Mouse (Mus musculus): Measurements from ENCODE around the gene Slc39a1.
"Not testable (repeated sequence)": the region's sequence is repeated elsewhere in the genome, so short reads cannot be mapped to it uniquely, and the experiment has no call there.

Gene Slc39a1

DNA sequence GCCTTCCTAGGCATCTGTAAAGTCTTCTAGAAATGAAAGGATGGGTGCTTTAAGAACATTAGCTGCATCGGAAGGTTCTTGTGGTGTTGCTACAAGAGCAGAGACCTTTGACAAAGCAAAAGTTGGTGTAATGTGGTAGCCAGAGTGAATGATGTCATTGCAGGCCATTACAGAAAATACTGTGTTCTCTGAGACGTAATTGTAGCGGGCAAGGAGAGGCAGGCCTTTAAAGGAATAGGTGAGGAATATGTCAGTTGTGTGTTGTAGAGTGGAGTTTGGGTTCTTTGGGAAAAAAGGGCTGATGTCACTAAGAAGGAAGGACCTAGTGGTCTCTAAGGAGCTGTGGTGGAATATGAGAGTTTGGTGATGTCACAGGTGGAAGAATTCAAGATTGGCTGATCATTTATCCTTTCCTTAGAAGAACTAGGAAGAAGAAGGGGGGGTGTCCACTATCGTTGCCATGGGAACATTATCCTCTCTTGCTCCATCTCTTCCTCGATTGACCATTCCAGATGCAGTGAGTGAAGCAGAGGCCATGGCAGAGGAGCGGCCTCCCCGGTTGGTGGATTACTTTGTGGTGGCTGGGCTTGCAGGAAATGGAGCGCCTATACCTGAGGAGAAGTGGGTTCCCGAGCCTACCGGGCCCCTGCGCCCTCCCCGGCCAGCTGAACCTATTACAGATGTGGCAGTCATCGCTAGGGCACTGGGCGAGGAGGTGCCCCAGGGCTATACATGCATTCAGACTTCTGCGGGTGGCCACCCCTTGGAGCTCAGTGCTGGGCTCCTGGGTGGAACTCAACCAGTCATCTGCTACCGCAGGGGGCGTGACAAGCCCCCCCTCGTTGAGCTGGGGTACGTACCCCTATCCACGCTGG, 19.2 kb downstream of the Slc39a1 start:
- DNase-seq, result no peak

DNA sequence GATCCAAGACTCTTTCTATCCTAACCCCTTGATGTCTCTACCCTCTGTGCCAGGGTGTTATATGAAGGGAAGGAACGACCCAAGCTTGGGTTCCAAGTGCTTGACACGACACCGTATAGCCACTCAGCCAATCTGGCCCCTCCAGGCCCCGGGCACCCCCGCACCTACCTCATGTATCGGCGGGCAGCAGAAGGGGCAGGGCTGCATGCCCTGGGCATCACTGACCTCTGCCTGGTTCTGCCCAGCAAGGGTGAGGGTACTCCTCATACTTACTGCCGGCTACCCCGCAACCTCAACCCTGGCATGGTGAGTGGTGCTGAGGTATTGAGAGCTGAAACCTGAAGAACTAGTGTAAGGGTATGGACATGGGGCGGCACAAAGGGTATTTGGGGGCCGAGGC, 20.2 kb downstream of the Slc39a1 start:
- no peak for DNase-seq

DNA sequence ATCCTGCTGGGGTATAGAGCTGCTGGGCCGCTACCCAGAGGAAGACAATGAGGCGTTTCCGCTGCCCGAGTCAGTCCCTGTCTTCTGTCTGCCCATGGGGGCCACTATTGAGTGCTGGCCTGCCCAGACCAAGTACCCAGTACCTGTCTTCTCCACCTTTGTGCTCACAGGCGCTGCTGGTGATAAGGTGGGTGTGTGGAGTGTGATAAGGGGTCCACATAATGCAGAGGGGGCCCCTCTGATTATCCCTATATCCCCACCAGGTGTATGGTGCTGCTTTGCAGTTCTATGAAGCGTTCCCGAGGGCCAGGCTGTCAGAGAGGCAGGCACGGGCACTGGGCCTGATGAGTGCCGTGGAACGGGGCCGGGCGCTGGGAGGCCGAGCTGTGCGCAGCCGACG, 21.0 kb downstream of the Slc39a1 start:
- DNase-seq, result no peak

DNA sequence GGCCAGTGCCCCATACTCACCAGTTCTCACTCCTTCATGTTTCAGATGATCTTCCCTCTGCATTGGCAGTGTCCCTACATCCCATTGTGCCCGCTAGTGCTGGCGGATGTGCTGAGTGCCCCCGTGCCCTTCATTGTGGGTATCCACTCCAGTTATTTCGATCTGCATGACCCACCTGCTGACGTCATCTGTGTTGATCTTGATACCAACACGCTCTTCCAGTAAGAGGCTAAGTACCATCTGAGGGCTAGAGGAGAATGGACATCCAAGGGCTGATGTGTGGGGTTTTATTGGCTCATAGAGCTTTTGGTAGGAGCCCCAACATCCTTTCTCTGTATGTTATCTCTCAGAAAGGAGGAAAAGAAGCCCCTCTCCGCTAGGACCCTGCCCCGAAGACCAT, 22.8 kb downstream of the Slc39a1 start:
- no peak for DNase-seq

DNA sequence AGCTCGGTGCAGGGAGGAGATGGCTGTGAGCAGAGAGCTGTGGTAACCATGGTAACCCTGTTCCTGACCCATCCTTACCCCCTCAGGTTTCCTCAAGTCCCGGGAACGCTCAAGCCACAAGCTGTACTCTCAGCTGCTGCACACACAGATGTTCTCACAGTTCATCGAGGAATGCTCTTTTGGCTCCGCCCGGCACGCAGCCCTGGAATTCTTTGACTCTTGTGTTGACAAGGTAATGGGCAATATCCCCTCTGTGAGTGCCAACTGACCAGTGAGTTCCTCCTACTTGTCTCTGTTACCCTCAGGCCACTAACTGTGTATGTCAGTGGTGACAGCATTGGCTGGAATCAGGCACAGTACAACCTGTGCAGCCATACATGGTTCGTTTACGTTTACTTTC, 24.2 kb downstream of the Slc39a1 start:
- DNase-seq, result no peak

DNA sequence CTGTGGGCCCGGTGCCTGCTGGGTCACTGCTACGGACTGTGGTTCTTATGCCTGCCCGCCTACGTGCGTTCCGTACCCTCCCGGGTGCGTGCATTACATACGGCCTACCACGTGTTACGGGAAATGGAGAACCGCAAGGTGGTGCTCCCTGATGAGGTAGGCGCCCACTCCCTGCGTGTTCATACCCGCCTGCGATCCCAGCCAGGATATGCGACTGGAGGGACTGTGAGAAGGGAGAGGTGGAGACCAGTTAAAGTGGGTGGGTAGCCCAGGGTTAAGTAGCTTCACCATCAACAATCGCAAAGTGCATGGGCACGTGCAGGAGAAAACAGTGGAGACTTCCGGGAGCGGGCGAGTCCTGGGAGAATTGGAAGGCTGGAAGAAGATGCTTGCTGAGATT, 25.9 kb downstream of the Slc39a1 start:
- no peak for DNase-seq

DNA sequence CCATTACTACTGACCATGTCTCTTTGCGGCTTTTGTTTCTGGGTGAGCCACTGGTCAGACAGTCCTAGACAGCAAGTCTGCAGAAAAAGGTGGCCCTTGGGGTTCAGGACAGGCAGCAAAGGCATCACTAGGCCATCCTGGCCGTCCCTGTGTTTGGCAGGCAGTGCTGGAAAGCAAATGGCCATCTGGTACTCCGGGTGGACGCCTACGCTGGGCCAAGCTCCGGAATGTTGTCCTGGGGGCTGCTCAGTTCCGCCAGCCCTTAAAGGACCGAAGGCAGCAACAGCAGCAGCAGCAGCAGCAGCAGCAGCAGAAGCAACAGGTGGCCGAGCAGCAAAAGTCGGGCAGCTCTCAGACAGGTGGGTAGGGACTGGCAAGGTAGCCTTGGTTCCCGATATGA, 27.3 kb downstream of the Slc39a1 start:
- peak; percentile 68 for DNase-seq

DNA sequence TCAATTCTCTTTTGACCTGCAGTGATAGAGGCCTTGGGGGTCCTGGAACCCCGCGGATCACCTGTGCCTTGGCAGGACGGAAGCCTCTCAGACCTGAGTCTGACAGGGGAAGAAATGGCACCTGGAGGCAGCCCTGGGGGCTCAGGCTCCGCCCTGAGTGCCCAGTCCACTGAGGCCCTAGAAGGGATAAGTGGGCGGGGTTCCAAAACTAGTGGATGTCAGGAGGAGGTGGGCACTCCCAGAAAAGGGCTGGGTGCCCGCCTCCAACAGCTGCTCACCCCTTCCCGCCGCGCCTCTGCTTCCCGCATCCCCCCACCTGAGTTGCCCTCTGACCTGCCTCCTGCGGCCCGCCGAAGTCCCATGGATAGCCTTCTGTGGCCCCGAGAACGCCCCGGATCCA, 28.9 kb downstream of the Slc39a1 start:
- DNase-seq, result no peak

DNA sequence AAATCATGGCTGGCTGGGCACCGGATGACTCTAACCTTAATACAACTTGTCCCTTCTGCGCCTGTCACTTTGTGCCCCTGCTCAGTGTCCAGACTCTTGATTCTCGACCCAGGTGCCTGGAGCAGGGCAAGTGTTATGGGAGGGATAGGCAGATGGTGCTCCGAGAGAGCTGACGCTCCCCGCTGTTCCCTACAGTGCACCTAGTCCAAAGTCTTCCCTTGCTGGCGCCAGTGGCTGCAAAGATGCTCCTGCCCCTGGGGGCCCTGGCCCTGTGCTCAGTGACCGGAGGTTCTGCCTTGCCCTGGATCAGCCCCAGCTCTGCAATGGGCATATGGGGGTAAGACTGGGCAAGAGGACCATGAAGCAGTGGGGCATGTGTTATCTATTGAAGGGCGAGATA, 29.8 kb downstream of the Slc39a1 start:
- DNase-seq, result peak; percentile 86

DNA sequence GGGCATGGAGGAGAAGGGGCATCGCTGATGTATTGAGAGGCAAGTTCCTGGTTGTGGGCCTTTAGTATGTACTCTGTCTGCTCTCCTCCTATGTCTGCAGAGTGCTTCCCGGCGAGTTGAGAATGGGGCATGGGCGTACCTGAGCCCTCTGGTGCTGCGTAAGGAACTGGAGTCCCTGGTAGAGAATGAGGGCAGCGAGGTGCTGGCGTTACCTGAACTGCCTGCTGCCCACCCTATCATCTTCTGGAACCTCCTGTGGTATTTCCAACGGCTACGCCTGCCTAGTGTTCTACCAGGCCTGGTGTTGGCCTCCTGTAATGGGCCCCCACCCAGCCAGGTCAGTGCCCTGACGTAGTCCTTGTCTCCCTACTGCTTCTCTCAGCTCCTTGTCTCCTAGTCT, 30.2 kb downstream of the Slc39a1 start:
- no peak for DNase-seq

DNA sequence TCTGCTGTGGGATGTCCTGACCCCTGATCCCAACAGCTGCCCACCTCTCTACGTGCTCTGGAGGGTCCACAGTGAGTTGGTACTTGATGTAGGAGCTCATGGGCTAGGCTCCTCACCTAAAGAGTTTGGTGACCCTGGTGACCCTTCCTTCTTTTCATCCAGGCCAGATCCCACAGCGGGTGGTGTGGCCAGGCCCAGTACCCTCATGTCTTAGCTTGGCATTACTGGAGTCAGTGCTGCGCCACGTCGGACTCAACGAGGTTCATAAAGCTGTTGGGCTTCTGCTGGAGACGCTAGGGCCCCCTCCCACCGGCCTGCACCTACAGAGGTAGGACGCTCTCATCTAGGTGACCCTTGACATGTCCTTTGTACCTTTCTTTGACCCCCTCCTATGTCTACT, 31.2 kb downstream of the Slc39a1 start:
- no peak for DNase-seq

DNA sequence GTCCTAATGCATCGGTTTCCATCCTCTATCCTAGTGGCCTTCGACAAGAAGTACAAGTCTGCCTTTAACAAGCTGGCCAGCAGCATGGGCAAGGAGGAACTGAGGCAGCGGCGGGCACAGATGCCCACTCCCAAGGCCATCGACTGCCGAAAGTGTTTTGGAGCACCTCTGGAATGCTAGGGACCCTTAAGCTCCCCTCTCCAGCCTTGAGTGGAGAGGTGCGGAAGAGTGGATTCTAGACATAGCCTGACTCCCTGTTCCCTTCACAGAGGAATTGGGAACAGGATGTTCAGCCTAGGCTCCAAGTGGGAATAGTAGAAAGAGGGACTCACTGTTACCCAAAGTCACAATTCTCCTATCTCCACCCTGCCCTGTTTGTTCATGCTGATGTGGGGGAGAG, 31.8 kb downstream of the Slc39a1 start:
- no peak for DNase-seq

DNA sequence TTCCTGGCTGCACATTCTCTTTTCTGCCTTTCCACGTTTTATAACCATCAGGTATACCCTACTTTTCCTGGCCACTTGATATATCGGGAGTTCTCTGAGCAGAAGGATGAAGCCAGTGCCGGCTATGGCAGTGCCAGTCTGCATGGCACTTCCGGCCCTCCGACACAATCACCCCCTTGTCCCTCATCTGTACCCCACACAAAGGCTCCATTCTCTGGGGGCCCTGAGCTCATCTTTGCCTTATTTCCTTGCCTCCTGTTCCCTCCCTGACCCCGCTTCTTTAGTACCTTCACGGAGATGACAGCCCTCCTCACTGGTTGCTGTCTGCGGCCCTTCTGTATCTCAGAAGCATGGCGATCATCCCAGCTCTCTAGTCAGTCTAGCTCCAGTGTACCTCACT, 32.7 kb downstream of the Slc39a1 start:
- DNase-seq, result no peak

DNA sequence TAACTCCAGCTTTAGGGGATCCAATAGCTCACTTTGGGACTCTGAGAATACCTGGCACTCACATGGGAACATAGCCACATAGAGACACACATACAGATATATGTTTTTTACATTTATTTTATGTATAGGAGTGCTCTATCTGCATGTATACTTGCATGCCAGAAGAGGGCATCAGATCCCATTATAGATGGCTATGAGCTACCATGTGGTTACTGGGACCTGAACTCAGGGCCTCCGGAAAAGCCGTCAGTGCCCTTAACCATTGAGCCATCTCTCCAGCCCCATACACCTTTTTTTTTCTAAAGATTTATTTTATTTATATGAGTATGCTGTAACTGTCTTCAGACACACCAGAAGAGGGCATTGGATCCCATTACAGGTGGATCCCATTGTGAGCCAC, 36.2 kb downstream of the Slc39a1 start:
- no peak for DNase-seq

DNA sequence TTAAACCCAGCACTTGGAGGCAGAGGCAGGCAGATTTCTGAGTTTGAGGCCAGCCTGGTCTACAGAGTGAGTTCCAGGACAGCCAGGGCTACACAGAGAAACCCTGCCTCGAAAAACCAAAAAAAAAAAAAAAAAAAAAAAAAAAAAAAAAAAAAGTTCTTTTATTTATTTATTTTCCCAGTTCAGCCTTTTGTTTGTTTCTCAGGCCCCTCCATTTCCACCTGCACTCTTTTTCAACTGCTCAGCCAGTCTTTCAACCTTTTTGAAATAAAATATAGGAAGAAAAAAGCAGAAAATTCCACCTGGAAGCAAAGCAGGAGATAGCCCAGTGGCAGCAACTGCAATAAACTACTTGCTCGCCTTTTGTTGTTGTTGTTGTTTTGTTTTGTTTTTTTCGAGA, 41.4 kb downstream of the Slc39a1 start:
- DNase-seq, result not testable (repeated sequence)

DNA sequence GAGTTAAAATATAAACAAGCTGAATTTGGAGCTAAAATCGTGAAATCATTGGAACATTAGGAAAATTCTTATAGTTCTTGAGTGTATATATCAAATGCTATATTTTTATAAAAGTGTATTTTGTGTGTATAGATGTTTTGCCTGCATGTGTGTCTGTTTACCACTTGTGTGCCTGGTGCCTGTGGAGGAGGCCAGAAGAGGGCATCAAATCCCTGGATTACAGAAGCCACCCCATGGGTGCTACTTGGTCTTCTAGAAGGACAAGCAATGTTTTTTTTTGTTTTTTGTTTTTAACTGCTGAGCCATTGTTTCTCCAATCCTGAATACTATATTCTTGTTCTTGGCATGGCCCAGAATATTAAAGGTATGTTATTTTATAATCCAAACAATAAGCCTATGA, 42.6 kb downstream of the Slc39a1 start:
- DNase-seq, result no peak

DNA sequence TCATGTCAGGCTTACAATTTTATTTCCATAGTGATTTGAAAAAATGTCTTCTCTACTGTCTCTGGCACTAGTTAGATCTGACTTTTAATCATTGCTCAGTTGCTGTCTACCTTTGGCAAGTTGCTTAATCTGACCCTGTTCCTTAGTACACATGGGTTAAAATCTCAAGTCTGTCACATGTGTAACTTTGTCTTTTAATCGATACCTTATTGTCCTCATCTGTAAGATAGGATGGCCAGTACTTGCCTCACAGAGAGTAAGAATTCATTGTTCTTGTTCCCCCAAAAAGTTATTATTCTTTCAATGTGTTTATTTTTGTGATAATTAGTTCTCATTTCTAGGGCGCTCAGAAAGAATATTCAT, 44.0 kb downstream of the Slc39a1 start:
- no peak for DNase-seq

DNA sequence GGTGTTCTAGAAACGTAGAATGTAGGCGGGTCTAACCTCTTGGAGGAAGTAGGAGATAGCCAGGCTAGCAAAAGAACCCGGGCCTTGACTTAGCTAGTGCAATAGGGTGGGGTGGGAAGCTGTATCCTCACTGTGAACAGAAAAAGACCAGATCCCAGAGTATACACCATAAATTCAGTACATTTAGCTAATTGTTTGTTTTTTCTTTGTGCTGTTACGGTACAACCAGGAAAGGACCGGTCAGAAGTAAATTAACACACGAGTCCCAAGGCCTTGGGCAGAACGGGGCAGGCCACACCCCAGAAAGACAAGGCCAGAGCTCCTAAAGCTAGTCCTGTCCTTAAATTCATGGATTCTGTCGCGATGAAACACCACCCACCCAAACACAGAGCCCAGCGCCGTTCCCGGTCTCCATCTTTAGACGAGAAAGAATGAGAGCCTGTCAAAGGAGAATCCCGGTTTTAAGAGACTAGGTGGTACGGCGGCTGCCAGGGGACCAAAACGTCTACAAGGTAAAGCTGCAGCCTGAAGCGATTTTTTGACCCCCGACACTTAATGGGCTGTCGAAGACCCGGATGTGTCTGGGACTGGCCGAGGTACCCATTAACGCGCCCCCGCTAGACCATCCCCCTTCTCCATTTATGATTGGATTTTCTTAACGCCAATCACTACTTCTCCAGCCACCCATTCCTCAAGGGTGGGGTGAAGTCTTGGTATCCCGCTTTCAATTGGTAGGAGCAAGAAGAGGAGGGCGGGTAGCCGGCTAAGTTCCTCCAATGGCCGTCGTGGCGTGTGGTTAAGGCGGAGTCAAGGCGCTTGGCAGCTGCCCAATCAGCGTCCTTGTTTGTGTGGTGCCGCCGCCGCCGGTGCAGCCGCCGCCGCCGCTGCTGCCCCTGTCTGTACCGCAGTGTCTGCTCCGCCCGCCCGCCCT, 44.6 kb downstream of the Slc39a1 start, which contains the start of gene Gatad2b:
TSS of gene Gatad2b (plus strand) at position 834 of the 931 bp plus-strand sequence.
- DNase-seq, result peak; percentile 99

DNA sequence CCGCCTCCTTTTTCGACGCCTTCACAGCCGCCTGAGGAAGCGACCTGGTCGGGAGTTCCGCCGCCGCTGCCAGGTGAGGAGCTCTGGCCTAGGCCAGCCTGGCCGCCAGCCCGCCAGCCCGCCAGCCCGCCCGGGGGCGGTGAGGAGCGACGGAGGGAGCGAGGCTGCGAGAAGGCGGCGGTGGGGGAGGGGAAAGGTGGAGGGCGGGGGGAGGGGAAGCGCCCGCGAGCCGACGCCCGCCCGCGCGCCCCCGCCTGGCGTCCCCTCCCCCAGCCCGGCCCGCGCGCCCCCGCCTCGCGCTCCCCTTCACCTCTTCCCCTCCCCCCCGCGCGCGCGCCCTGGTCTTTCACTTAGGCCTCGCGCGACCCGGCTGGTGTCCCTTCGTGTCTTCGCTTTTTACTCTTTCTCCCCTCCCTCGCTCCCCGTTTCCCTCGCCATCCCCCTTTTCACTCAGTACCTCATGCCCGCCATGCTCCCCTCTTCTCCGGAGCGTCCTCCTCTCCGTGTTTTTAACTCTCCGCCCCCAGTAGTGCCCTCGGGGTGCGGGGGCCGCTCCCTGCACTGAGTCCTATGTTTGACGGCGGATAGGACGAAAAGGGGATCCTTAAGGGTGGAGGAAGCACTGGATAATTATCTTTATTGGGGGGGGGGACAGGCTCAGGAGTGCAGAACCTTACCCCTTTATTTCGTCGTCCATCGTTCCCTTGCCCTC, 45.5 kb downstream of the Slc39a1 start:
- peak; percentile 59 for DNase-seq

DNA sequence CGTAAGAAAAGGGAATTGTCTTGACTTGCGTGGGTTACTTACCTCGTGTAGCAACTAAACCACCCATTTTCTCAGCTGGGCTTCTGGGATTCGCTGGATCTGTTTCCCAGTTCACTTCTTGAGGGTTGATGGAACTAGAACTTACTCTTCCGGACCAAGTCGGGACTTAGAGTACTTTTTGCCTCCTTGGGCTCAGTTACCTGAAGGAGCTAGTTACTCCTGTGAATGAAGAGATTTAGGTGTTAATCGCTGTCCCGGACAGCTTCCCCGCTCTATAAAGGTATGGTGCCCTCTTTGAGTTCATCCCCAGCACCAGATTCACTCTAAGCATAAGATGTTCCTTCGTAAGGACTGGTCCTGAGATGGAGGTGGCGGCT, 46.1 kb downstream of the Slc39a1 start:
- no peak for DNase-seq

DNA sequence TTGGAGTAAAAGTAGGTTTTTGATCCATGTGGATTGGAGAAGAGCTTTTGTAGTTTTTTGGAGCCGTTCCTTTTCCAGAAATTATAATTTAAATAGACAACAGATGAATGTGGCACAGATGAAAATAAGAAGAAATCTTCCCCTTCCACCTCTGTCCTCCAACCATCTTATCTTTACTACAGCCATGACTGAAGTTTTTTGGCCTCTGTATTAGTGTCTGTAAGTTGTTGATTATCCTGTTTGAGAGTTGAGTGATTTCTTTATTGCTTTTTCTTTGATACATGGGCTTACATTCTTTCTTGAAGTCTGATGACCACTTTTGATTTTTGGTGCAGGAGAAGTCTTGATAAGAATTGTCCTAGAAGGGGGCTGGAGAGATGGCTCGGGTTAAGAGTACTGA, 46.7 kb downstream of the Slc39a1 start:
- no peak for DNase-seq
